Mouse (Mus musculus): ENCODE data around the gene Pld1.

The Pld1 gene

GRCm38 (mm10) chr3:28053076-28053475 is 114.6 kb downstream of the Pld1 start:
- DNase-seq = no peak

GRCm38 (mm10) chr3:28060713-28061112 is 122.2 kb downstream of the Pld1 start:
- no peak for DNase-seq

- no peak for DNase-seq
Observed at GRCm38 (mm10) chr3:28061155-28061554, 122.7 kb downstream of the Pld1 start.

- no peak for DNase-seq
Observed at GRCm38 (mm10) chr3:28079211-28079610, 140.7 kb downstream of the Pld1 start.

GRCm38 (mm10) chr3:28080116-28080515 is 141.6 kb downstream of the Pld1 start:
- no peak for DNase-seq

GRCm38 (mm10) chr3:28081012-28081411 is 142.5 kb downstream of the Pld1 start:
- no peak for DNase-seq

GRCm38 (mm10) chr3:28083218-28083617 is 144.7 kb downstream of the Pld1 start:
- no peak for DNase-seq

GRCm38 (mm10) chr3:28084281-28084680 is 145.8 kb downstream of the Pld1 start:
- DNase-seq = no peak

GRCm38 (mm10) chr3:28091296-28091695 is 152.8 kb downstream of the Pld1 start:
- no peak for DNase-seq

- DNase-seq = no peak
Observed at GRCm38 (mm10) chr3:28091741-28092140, 153.2 kb downstream of the Pld1 start.

- no peak for DNase-seq
Observed at GRCm38 (mm10) chr3:28093684-28094302, 155.3 kb downstream of the Pld1 start.

- DNase-seq = no peak
Observed at GRCm38 (mm10) chr3:28095451-28095850, 157.0 kb downstream of the Pld1 start.

- DNase-seq = no peak
Observed at GRCm38 (mm10) chr3:28099175-28099574, 160.7 kb downstream of the Pld1 start.

GRCm38 (mm10) chr3:28104992-28105391 is 166.5 kb downstream of the Pld1 start:
- peak; percentile 30 for DNase-seq

GRCm38 (mm10) chr3:28107446-28108004 is 169.0 kb downstream of the Pld1 start:
- peak; percentile 66 for DNase-seq

GRCm38 (mm10) chr3:28111516-28111915 is 173.0 kb downstream of the Pld1 start:
- DNase-seq = peak; percentile 63

GRCm38 (mm10) chr3:28113881-28114280 is 175.4 kb downstream of the Pld1 start:
- DNase-seq = no peak

GRCm38 (mm10) chr3:28141716-28142115 is 203.2 kb downstream of the Pld1 start:
- no peak for DNase-seq

GRCm38 (mm10) chr3:28142121-28142520 is 203.6 kb downstream of the Pld1 start:
- DNase-seq = no peak

GRCm38 (mm10) chr3:28144676-28145075 is 206.2 kb downstream of the Pld1 start:
- DNase-seq = no peak

- no peak for DNase-seq
Observed at GRCm38 (mm10) chr3:28145461-28145860, 207.0 kb downstream of the Pld1 start.

GRCm38 (mm10) chr3:28149656-28150256 is 211.3 kb downstream of the Pld1 start:
- DNase-seq = no peak

- no peak for DNase-seq
Observed at GRCm38 (mm10) chr3:28158006-28158405, 219.5 kb downstream of the Pld1 start.

GRCm38 (mm10) chr3:28158916-28159315 is 220.4 kb downstream of the Pld1 start:
- no peak for DNase-seq

GRCm38 (mm10) chr3:28162346-28162745 is 223.9 kb downstream of the Pld1 start:
- no peak for DNase-seq
